Mouse (Mus musculus): Measurements from ENCODE around the gene Mepce.

Gene Mepce

GRCm38 (mm10) chr5:137741023-137741931 lies 46.2 kb downstream of the Mepce start, which contains the start of gene Nyap1:
Gene Nyap1, minus strand, starts transcription at chr5:137741607.
- peak; percentile 91 for DNase-seq (ENCODE audit: inconsistent ontology term)

GRCm38 (mm10) chr5:137740506-137740905 lies 46.9 kb downstream of the Mepce start:
- DNase-seq (ENCODE audit: inconsistent ontology term), result no peak

- DNase-seq (ENCODE audit: inconsistent ontology term), result no peak
Measured at GRCm38 (mm10) chr5:137739471-137739870, 48.0 kb downstream of the Mepce start.

- DNase-seq (ENCODE audit: inconsistent ontology term), result peak; percentile 81
Measured at GRCm38 (mm10) chr5:137738516-137738915, 48.9 kb downstream of the Mepce start.

GRCm38 (mm10) chr5:137737400-137737940 lies 50.0 kb downstream of the Mepce start:
- DNase-seq (ENCODE audit: inconsistent ontology term), result no peak

GRCm38 (mm10) chr5:137734289-137735061 lies 53.0 kb downstream of the Mepce start:
- no peak for DNase-seq (ENCODE audit: inconsistent ontology term)

- no peak for DNase-seq (ENCODE audit: inconsistent ontology term)
Measured at GRCm38 (mm10) chr5:137733638-137734288, 53.7 kb downstream of the Mepce start.

Measured in Muller cell, postnatal 12 days (primary cell).